Mouse (Mus musculus) forebrain, embryonic 12.5 days (tissue): Measurements from ENCODE around the gene Hdac1. TPM values are rescaled to one million over a fixed set of nuclear protein-coding genes. Genes with fewer than 3 reads are reported as not detected.

Experiments
- ATAC-seq: fragments of 200-750 bp; cut with Nextera tagmentation; 2 replicates; pipeline ENCODE4 v1.8.0; 2017; ENCODE audit warnings: moderate TSS enrichment; ENCODE audit not compliant: low FRiP score
- H3K27ac ChIP-seq: fragments of 300-500 bp; sonication (generic); 2 replicates; pipeline ENCODE4 v1.5.1; 2016; ENCODE audit warnings: mild to moderate bottlenecking
- H3K27me3 ChIP-seq: fragments of 300-500 bp; sonication (generic); 2 replicates; pipeline ENCODE4 v1.6.1; 2016; ENCODE audit warnings: mild to moderate bottlenecking
- H3K36me3 ChIP-seq: fragments of 300-500 bp; sonication (generic); replicated peaks from 2 replicates; pipeline ENCODE4 v1.6.1; 2016; ENCODE audit warnings: mild to moderate bottlenecking
- H3K4me1 ChIP-seq: fragments of 300-500 bp; sonication (generic); 2 replicates; pipeline ENCODE4 v1.6.1; 2016
- H3K4me2 ChIP-seq: fragments of 300-500 bp; sonication (generic); 2 replicates; pipeline ENCODE4 v1.6.1; 2016; ENCODE audit warnings: mild to moderate bottlenecking, moderate library complexity
- H3K4me3 ChIP-seq: fragments of 300-500 bp; sonication (generic); replicated peaks from 2 replicates; pipeline ENCODE4 v1.5.1; 2016; ENCODE audit warnings: mild to moderate bottlenecking
- H3K9ac ChIP-seq: fragments of 300-500 bp; sonication (generic); 2 replicates; pipeline ENCODE4 v1.6.1; 2016; ENCODE audit warnings: mild to moderate bottlenecking
- H3K9me3 ChIP-seq: fragments of 300-500 bp; sonication (generic); 2 replicates; pipeline ENCODE4 v1.6.1; 2016
- WGBS: fragments of 180-500 bp; shearing (Covaris S2); methylation state at CpG from one replicate; pipeline ENCODE4 v1.1.7; 2016; 5-methylcytosine and 5-hydroxymethylcytosine counted together
- polyA plus RNA-seq: library from polyadenylated mRNA; unstranded; fragments of >200 nt; fragmentation: Nextera tagmentation; extraction: Ambion mirVana; gene quantifications from 2 replicates; pipeline ENCODE4 v1.2.1, GENCODE M21; 2016

Hdac1 gene
- polyA plus RNA-seq, 1 experiment from 2014 or later, result 207 TPM

DNA sequence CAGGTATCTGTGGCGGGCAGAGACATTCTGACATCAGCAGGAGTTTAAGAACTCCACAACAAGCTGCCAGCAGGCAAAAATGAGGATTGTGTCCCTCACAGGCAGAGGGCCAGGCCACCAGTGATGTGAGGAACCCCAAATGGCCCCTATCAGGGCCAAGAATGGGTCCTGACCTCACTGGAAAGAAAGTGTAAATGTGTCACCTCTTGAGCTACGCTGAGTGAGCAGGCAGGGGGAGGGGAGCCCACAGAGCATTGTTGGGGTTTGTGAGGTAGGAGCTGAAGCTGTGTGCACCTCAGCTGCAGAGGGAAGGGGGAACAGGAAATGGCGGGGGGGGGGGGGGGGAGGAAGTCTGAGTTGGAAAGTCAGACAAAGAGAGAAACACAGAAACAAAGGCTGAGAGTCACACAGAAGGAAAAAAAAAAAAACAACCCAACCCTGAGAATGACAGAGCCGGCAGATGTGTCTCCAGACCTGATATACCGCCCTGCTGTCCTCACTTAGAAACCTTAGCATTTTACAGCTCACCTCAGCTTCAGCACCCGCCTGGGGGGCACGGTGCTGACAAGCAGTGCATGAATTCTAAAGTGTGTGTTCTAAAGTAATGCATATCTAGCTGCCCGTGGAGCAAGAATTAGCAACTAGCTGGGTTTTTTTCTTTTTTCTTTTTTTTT, 32.8 kb upstream of the Hdac1 start:
- no peak overlapping the region; the same call in 1 of the 2 replicates for H3K27ac ChIP-seq
- no peaks in the 10 kb centered on the region for H3K27me3 ChIP-seq
- no peak overlapping the region for H3K9ac ChIP-seq
- no peak overlapping the region for H3K4me2 ChIP-seq
- 73% methylated on average over 7 of the region's 8 CpGs for WGBS
- no peaks in the 10 kb centered on the region for H3K9me3 ChIP-seq
- no peaks in the 10 kb centered on the region for H3K36me3 ChIP-seq
- no peak overlapping the region for H3K4me3 ChIP-seq
- H3K4me1 ChIP-seq, result peaks cover 7% of the 10 kb centered on the region; the same call in 1 of the 2 replicates
- no peak for ATAC-seq

DNA sequence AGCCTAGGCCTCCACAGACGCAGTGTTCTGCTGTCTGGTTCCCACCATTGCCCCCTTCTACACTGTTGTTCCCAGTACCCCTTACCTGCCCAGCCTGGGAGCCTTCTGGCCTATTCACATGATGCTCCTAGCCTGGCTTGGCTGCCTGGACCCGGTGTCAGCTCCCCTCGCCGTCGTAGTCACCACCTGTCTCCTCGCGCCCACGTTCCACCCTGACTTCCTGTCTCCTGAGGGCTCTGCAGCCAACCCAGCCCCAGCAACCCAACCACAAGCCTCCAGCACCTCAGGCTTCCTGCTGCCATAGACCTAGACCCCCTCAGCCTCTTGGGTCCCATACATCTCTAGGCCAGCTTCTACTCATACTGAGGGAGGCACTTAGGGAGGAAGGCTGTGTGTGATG, 30.9 kb upstream of the Hdac1 start, which contains the start of gene Lck:
Gene Lck, minus strand, starts transcription at position 212 of the 400 bp plus-strand sequence.
- no peaks in the 10 kb centered on the region for H3K27me3 ChIP-seq
- H3K4me3 ChIP-seq, result no peak within 1 kb of the TSS
- WGBS, result 91% methylated on average over 8 of the region's 8 CpGs
- no peaks in the 10 kb centered on the region for H3K36me3 ChIP-seq
- H3K27ac ChIP-seq, result no peak within 1 kb of the TSS
- ATAC-seq, result no peak
- no peak within 1 kb of the TSS for H3K4me2 ChIP-seq
- H3K9me3 ChIP-seq, result no peaks in the 10 kb centered on the region
- no peak within 1 kb of the TSS for H3K9ac ChIP-seq
- H3K4me1 ChIP-seq, result peaks cover 7% of the 10 kb centered on the region; the same call in 1 of the 2 replicates

DNA sequence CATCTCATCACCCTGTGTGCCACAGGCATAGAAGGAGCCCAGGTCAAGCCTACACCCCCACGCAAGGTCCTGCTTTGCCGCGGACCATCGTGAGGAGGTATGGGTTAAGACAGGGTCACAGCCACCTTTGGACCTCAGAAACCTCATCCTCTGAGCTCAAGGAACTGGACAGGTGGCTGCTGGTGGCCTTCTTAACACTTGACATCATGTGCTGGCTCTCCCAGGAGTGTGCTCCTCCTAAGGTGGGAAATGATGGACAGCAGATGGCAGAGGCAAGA, 30.5 kb upstream of the Hdac1 start:
- no peaks in the 10 kb centered on the region for H3K9me3 ChIP-seq
- no peak for ATAC-seq
- H3K4me3 ChIP-seq, result no peak overlapping the region
- no peak overlapping the region for H3K9ac ChIP-seq
- 96% methylated on average over 4 of the region's 4 CpGs for WGBS
- H3K36me3 ChIP-seq, result no peaks in the 10 kb centered on the region
- no peaks in the 10 kb centered on the region for H3K27me3 ChIP-seq
- H3K4me1 ChIP-seq, result peaks cover 7% of the 10 kb centered on the region; the same call in 1 of the 2 replicates
- H3K27ac ChIP-seq, result no peak overlapping the region
- no peak overlapping the region for H3K4me2 ChIP-seq

- Histone ChIP-seq H3K4me3 (no peak overlapping the region), H3K27ac (no peak overlapping the region)
Observed at GRCm38 (mm10) chr4:129572236-129573092, 30.0 kb upstream of the Hdac1 start.

DNA sequence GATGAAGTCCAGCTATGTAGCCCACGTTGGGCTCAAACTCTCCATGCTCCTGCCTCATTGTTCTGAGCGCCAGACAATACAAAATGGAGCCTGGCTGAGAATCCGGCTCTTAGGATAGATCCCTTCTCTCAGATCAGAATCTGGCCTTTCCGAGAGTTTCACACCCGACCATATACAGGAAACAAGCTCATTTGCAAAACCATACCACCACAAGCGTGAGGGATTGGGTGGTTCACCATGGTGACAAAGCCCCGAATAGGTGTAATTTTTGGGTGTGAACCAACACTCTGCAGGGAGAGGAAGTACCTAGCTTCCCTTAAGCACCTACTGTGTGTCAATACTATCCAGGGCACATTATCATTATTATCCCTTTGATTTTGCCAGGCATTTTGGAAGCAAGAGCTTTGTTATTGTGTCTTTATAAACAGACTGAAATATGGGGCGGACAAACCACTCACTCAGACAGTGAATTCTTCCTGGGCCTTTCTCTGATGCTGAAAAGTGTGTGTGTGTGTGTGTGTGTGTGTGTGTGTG, 29.1 kb upstream of the Hdac1 start:
- Histone ChIP-seq H3K9ac (peak overlapping the region; percentile 25; the same call in 1 of the 2 replicates), H3K4me3 (no peak overlapping the region), H3K9me3 (no peaks in the 10 kb centered on the region), H3K27me3 (no peaks in the 10 kb centered on the region), H3K27ac (no peak overlapping the region), H3K36me3 (no peaks in the 10 kb centered on the region), H3K4me1 (no peaks in the 10 kb centered on the region; the same call in 1 of the 2 replicates), H3K4me2 (no peak overlapping the region)
- no peak for ATAC-seq
- WGBS, result 77% methylated on average over 8 of the region's 8 CpGs

More at GRCm38 (mm10) chr4:129572236-129573092, 30.0 kb upstream of the Hdac1 start:
- H3K27me3 ChIP-seq, result no peaks in the 10 kb centered on the region
- H3K9ac ChIP-seq, result no peak overlapping the region
- peaks cover 7% of the 10 kb centered on the region; the same call in 1 of the 2 replicates for H3K4me1 ChIP-seq
- no peak for ATAC-seq
- no peak overlapping the region for H3K4me2 ChIP-seq
- WGBS, result 88% methylated on average over 13 of the region's 13 CpGs
- no peaks in the 10 kb centered on the region for H3K36me3 ChIP-seq
- no peaks in the 10 kb centered on the region for H3K9me3 ChIP-seq

- ATAC-seq, result no peak
- Histone ChIP-seq H3K27ac (no peak overlapping the region), H3K4me2 (no peak overlapping the region), H3K36me3 (no peaks in the 10 kb centered on the region), H3K4me3 (no peak overlapping the region), H3K4me1 (no peaks in the 10 kb centered on the region), H3K9ac (no peak overlapping the region), H3K9me3 (no peaks in the 10 kb centered on the region), H3K27me3 (no peaks in the 10 kb centered on the region)
- 91% methylated on average over 6 of the region's 6 CpGs for WGBS
Observed at GRCm38 (mm10) chr4:129570028-129570427, 27.5 kb upstream of the Hdac1 start.

DNA sequence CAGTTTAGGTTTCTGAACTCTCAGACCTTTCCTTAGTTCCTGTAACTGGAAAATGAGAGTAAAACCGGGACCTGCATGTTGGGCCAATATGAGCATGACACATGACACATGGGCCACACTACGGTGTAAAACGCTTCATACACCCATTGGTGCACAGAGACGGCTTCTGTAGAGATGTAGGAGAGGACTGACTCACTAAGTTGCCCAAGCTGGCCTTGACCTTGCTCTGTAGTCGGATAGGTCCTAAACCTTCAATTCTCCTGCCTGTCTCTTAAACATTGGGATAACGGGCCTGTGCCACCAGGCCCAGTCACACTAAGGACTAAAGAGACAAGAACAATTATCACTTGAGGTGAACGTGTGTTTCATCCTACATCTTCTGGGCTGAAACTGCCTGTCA, 25.9 kb upstream of the Hdac1 start:
- H3K27ac ChIP-seq, result no peak overlapping the region
- no peaks in the 10 kb centered on the region for H3K4me1 ChIP-seq
- H3K9me3 ChIP-seq, result no peaks in the 10 kb centered on the region
- no peak overlapping the region for H3K4me2 ChIP-seq
- no peak overlapping the region for H3K9ac ChIP-seq
- ATAC-seq, result no peak
- H3K36me3 ChIP-seq, result no peaks in the 10 kb centered on the region
- no peaks in the 10 kb centered on the region for H3K27me3 ChIP-seq
- 91% methylated on average over 7 of the region's 7 CpGs for WGBS
- no peak overlapping the region for H3K4me3 ChIP-seq

- Histone ChIP-seq H3K27me3 (no peaks in the 10 kb centered on the region), H3K4me2 (no peak overlapping the region), H3K4me1 (no peaks in the 10 kb centered on the region), H3K9ac (no peak overlapping the region), H3K27ac (no peak overlapping the region), H3K9me3 (no peaks in the 10 kb centered on the region), H3K36me3 (no peaks in the 10 kb centered on the region), H3K4me3 (no peak overlapping the region)
- no peak for ATAC-seq
- WGBS, result 87% methylated on average over 6 of the region's 6 CpGs
Observed at GRCm38 (mm10) chr4:129565139-129565538, 22.6 kb upstream of the Hdac1 start.

GRCm38 (mm10) chr4:129563718-129564117, 21.2 kb upstream of the Hdac1 start:
- no peaks in the 10 kb centered on the region for H3K4me1 ChIP-seq
- H3K4me3 ChIP-seq, result no peak overlapping the region
- no peaks in the 10 kb centered on the region for H3K27me3 ChIP-seq
- H3K9ac ChIP-seq, result no peak overlapping the region
- H3K9me3 ChIP-seq, result no peaks in the 10 kb centered on the region
- H3K27ac ChIP-seq, result no peak overlapping the region
- H3K36me3 ChIP-seq, result no peaks in the 10 kb centered on the region
- 85% methylated on average over 8 of the region's 8 CpGs for WGBS
- no peak overlapping the region for H3K4me2 ChIP-seq
- ATAC-seq, result no peak

DNA sequence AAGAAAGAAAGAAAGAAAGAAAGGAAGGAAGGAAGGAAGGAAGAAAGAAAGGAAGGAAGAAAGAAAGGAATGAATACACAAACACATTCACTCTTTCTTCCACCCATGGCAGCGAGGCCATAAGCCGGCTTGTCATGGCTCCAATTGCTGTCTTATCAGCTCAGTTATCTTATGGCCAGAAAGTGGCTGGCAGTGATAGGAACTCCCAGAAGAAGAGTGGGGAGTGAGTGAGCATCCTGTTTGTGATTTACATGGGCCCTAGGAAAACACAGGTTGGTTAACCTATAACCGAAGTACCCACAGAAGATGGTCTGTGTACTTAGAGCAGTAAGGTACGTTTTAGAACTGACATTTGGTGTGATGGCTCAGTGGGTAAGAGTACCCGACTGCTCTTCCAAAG, 18.7 kb upstream of the Hdac1 start:
- Histone ChIP-seq H3K36me3 (no peaks in the 10 kb centered on the region), H3K27me3 (peaks cover 6% of the 10 kb centered on the region; the same call in 1 of the 2 replicates), H3K9me3 (no peaks in the 10 kb centered on the region), H3K4me1 (peaks cover 5% of the 10 kb centered on the region; the same call in 1 of the 2 replicates), H3K4me3 (no peak overlapping the region), H3K27ac (no peak overlapping the region), H3K4me2 (no peak overlapping the region), H3K9ac (no peak overlapping the region)
- no peak for ATAC-seq
- WGBS, result 88% methylated on average over 5 of the region's 5 CpGs

- Histone ChIP-seq H3K4me2 (no peak overlapping the region), H3K4me3 (no peak overlapping the region), H3K9ac (no peak overlapping the region), H3K27me3 (peaks cover 12% of the 10 kb centered on the region; the same call in 1 of the 2 replicates), H3K4me1 (peaks cover 14% of the 10 kb centered on the region), H3K36me3 (no peaks in the 10 kb centered on the region), H3K9me3 (no peaks in the 10 kb centered on the region), H3K27ac (no peak overlapping the region)
- 87% methylated on average over 12 of the region's 12 CpGs for WGBS
- ATAC-seq, result no peak
Observed at GRCm38 (mm10) chr4:129558321-129558955, 15.9 kb upstream of the Hdac1 start.

DNA sequence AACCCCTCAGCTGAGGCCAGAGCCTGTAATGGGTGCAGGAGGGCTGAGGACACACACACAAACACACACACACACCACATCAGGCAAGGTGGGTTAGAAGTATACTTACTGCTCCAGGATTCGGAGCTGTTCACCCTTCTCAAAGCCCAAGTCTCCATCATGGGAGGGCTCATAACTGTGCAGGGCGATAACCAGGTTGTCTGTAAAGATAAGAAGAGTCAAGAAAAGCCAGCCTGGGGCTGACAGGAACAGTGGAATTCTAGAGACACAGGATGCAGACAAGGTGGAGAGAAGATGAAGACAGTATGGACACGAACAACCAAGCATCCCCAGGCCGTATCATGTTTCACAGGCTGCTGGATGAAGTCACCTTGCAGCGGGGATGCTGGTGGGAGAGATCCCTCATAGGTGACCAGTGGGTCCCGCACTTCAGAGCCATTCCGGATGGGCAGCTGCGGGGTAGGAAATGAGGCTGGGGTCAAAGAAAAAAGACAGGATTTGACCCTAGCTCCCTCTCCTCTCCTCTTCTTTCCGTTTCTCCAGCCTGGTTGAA, 14.8 kb upstream of the Hdac1 start:
- Histone ChIP-seq H3K27ac (no peak overlapping the region), H3K4me3 (no peak overlapping the region; the same call in 1 of the 2 replicates), H3K9ac (no peak overlapping the region), H3K27me3 (peaks cover 12% of the 10 kb centered on the region; the same call in 1 of the 2 replicates), H3K4me1 (peaks cover 14% of the 10 kb centered on the region), H3K36me3 (no peaks in the 10 kb centered on the region), H3K4me2 (peak overlapping the region; percentile 77; the same call in 1 of the 2 replicates), H3K9me3 (no peaks in the 10 kb centered on the region)
- 79% methylated on average over 9 of the region's 9 CpGs for WGBS
- ATAC-seq, result no peak
